Mouse (Mus musculus): ENCODE results near the gene Dach2. TPM values are rescaled to one million over a fixed set of nuclear protein-coding genes. Genes with fewer than 3 reads are reported as not detected.

The Dach2 gene
- polyA plus RNA-seq, 1 experiment: 0.63 TPM

DNA sequence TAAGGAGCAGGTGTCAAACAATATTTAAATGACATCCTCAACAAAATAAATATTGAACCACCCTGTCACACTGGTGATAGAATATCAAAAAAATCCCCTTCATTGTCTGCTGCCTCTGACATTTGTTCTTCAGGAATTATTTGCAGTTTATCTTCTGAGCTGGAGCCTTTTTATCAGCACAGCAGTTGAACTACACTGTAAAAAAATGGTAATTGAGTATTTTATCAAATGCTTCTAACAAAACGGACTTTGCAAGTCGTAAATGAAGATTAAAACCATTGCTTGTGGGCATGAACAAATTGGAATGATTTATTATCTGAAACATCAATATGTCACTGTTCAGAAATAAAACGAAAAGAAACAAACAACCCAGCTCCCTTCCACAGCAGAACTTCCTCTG, 97.1 kb downstream of the Dach2 start:
- no peak overlapping the region for H3K4me3 ChIP-seq (ENCODE audit: low read depth, low read length)
- no peaks in the 10 kb centered on the region for H3K4me1 ChIP-seq (ENCODE audit: control insufficient read depth, insufficient read depth, low read length)
- TF ChIP-seq POLR2A (IDR thresholded peaks at IDR 0.05; ENCODE audit: insufficient read depth, low read length): no peak
- TF ChIP-seq CTCF (IDR thresholded peaks at IDR 0.05; ENCODE audit: low read depth, low read length): no peak
- TF ChIP-seq EP300 (IDR thresholded peaks at IDR 0.05; ENCODE audit: insufficient read depth, low read depth, low read length): no peak
- no peaks in the 10 kb centered on the region for H3K36me3 ChIP-seq (ENCODE audit: control insufficient read depth, insufficient read depth, low read length, poor library complexity, severe bottlenecking)
- H3K27me3 ChIP-seq (ENCODE audit: control insufficient read depth, insufficient read depth, low read length, poor library complexity, severe bottlenecking): no peaks in the 10 kb centered on the region
- H3K9me3 ChIP-seq (replicated peaks; ENCODE audit: control insufficient read depth, insufficient read depth, low read length, poor library complexity, severe bottlenecking): no peaks in the 10 kb centered on the region
- H3K9ac ChIP-seq (ENCODE audit: low read depth, poor library complexity, severe bottlenecking): no peak overlapping the region
- no peak overlapping the region for H3K27ac ChIP-seq (ENCODE audit: insufficient read depth, low read length)

DNA sequence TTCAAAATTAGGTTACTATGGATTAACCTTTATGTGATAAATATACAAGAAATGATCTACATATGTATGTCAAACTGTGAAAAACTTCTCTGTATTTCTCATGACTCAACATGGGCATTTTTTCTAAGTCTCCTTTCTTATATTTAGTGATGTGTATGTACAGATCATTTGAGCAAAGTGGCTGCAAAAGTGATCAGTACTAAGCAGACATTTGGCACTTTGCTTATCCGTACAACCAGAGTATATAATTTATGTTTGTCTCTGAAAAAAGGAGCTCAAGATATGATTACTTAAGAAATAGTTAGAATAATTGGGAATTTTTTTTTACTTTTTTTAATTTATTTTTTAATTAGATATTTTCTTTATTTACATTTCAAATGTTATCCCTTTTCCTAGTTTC, 111.4 kb downstream of the Dach2 start:
- TF ChIP-seq EP300 (IDR thresholded peaks at IDR 0.05; ENCODE audit: insufficient read depth, low read depth, low read length) (no peak), CTCF (IDR thresholded peaks at IDR 0.05; ENCODE audit: low read depth, low read length) (no peak), POLR2A (IDR thresholded peaks at IDR 0.05; ENCODE audit: insufficient read depth, low read length) (no peak)
- no peaks in the 10 kb centered on the region for H3K4me1 ChIP-seq (ENCODE audit: control insufficient read depth, insufficient read depth, low read length)
- no peak overlapping the region for H3K9ac ChIP-seq (ENCODE audit: low read depth, poor library complexity, severe bottlenecking)
- H3K27me3 ChIP-seq (ENCODE audit: control insufficient read depth, insufficient read depth, low read length, poor library complexity, severe bottlenecking): no peaks in the 10 kb centered on the region
- no peak overlapping the region for H3K4me3 ChIP-seq (ENCODE audit: low read depth, low read length)
- no peak overlapping the region for H3K27ac ChIP-seq (ENCODE audit: insufficient read depth, low read length)
- no peaks in the 10 kb centered on the region for H3K9me3 ChIP-seq (replicated peaks; ENCODE audit: control insufficient read depth, insufficient read depth, low read length, poor library complexity, severe bottlenecking)
- no peaks in the 10 kb centered on the region for H3K36me3 ChIP-seq (ENCODE audit: control insufficient read depth, insufficient read depth, low read length, poor library complexity, severe bottlenecking)

DNA sequence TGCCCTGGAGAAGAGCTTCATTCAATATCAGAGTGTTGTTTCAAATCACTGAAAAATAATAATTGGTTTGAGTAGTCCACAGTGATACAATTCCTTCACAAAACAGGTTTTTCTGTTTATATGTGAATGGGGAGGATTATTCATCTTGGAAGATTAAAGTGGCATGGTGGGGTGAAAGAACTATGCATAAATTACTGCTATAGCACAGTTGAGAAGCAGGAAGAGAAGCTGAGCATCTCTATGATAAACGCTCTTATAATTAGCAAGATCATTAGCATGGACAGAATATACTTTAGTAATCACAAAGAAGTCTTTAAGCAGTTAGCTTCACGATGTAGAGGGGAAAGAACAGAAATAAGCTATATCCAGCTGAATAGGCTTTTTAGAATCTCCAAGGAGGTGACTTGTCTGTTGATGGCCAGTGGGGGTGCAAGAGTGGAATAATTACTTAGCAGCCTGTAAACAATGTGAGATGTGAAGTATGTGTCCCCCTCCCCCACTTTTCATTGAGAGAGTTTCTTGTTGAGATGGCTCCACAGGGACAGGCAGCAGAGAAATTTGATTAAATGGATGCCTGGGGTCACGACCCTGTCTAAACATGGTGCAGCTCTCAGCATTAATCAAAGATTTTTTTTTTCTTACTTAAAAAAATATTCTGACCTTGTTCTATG, 124.3 kb downstream of the Dach2 start:
- no peak overlapping the region for H3K27ac ChIP-seq (ENCODE audit: insufficient read depth, low read length)
- H3K36me3 ChIP-seq (ENCODE audit: control insufficient read depth, insufficient read depth, low read length, poor library complexity, severe bottlenecking): no peaks in the 10 kb centered on the region
- H3K9ac ChIP-seq (ENCODE audit: low read depth, poor library complexity, severe bottlenecking): no peak overlapping the region
- H3K4me1 ChIP-seq (ENCODE audit: control insufficient read depth, insufficient read depth, low read length): no peaks in the 10 kb centered on the region
- no peak for TF ChIP-seq POLR2A (IDR thresholded peaks at IDR 0.05; ENCODE audit: insufficient read depth, low read length)
- TF ChIP-seq CTCF (IDR thresholded peaks at IDR 0.05; ENCODE audit: low read depth, low read length): no peak
- no peak for TF ChIP-seq EP300 (IDR thresholded peaks at IDR 0.05; ENCODE audit: insufficient read depth, low read depth, low read length)
- H3K4me3 ChIP-seq (ENCODE audit: low read depth, low read length): no peak overlapping the region
- H3K9me3 ChIP-seq (replicated peaks; ENCODE audit: control insufficient read depth, insufficient read depth, low read length, poor library complexity, severe bottlenecking): no peaks in the 10 kb centered on the region
- no peaks in the 10 kb centered on the region for H3K27me3 ChIP-seq (ENCODE audit: control insufficient read depth, insufficient read depth, low read length, poor library complexity, severe bottlenecking)

DNA sequence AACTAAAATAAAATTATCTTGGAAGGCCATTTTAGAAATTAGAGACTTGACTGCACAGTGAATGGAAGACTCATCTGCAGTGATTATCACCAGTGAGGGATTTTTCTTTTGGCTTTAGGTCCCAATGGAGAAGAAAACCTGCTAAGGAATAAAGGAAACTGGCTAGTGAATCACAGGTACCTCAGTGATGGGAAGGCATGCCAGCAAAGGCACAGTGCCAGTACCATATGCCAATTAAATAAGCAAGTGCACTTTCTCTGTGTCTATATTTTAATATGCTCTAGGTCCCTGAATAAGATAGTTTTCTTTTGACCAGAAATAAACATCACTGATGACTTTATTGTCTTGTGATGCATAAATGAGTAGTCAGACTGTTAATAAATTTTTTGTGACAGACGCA, 184.8 kb downstream of the Dach2 start:
- no peak overlapping the region for H3K27ac ChIP-seq (ENCODE audit: insufficient read depth, low read length)
- H3K9me3 ChIP-seq (replicated peaks; ENCODE audit: control insufficient read depth, insufficient read depth, low read length, poor library complexity, severe bottlenecking): no peaks in the 10 kb centered on the region
- no peaks in the 10 kb centered on the region for H3K36me3 ChIP-seq (ENCODE audit: control insufficient read depth, insufficient read depth, low read length, poor library complexity, severe bottlenecking)
- H3K9ac ChIP-seq (ENCODE audit: low read depth, poor library complexity, severe bottlenecking): no peak overlapping the region
- H3K4me1 ChIP-seq (ENCODE audit: control insufficient read depth, insufficient read depth, low read length): no peaks in the 10 kb centered on the region
- H3K27me3 ChIP-seq (ENCODE audit: control insufficient read depth, insufficient read depth, low read length, poor library complexity, severe bottlenecking): no peaks in the 10 kb centered on the region
- TF ChIP-seq CTCF (IDR thresholded peaks at IDR 0.05; ENCODE audit: low read depth, low read length) (no peak), POLR2A (IDR thresholded peaks at IDR 0.05; ENCODE audit: insufficient read depth, low read length) (no peak), EP300 (IDR thresholded peaks at IDR 0.05; ENCODE audit: insufficient read depth, low read depth, low read length) (no peak)
- no peak overlapping the region for H3K4me3 ChIP-seq (ENCODE audit: low read depth, low read length)

GRCm38 (mm10) chrX:113545106-113545505, 247.8 kb downstream of the Dach2 start:
- Histone ChIP-seq H3K9me3 (replicated peaks; ENCODE audit: control insufficient read depth, insufficient read depth, low read length, poor library complexity, severe bottlenecking) (no peaks in the 10 kb centered on the region), H3K36me3 (ENCODE audit: control insufficient read depth, insufficient read depth, low read length, poor library complexity, severe bottlenecking) (no peaks in the 10 kb centered on the region), H3K27me3 (ENCODE audit: control insufficient read depth, insufficient read depth, low read length, poor library complexity, severe bottlenecking) (no peaks in the 10 kb centered on the region), H3K27ac (ENCODE audit: insufficient read depth, low read length) (no peak overlapping the region), H3K4me3 (ENCODE audit: low read depth, low read length) (no peak overlapping the region), H3K9ac (ENCODE audit: low read depth, poor library complexity, severe bottlenecking) (no peak overlapping the region), H3K4me1 (ENCODE audit: control insufficient read depth, insufficient read depth, low read length) (no peaks in the 10 kb centered on the region)
- no peak for TF ChIP-seq POLR2A (IDR thresholded peaks at IDR 0.05; ENCODE audit: insufficient read depth, low read length)
- no peak for TF ChIP-seq EP300 (IDR thresholded peaks at IDR 0.05; ENCODE audit: insufficient read depth, low read depth, low read length)
- no peak for TF ChIP-seq CTCF (IDR thresholded peaks at IDR 0.05; ENCODE audit: low read depth, low read length)

- H3K9me3 ChIP-seq (replicated peaks; ENCODE audit: control insufficient read depth, insufficient read depth, low read length, poor library complexity, severe bottlenecking): no peaks in the 10 kb centered on the region
- H3K4me3 ChIP-seq (ENCODE audit: low read depth, low read length): no peak overlapping the region
- no peaks in the 10 kb centered on the region for H3K4me1 ChIP-seq (ENCODE audit: control insufficient read depth, insufficient read depth, low read length)
- no peaks in the 10 kb centered on the region for H3K27me3 ChIP-seq (ENCODE audit: control insufficient read depth, insufficient read depth, low read length, poor library complexity, severe bottlenecking)
- TF ChIP-seq EP300 (IDR thresholded peaks at IDR 0.05; ENCODE audit: insufficient read depth, low read depth, low read length) (no peak), POLR2A (IDR thresholded peaks at IDR 0.05; ENCODE audit: insufficient read depth, low read length) (no peak), CTCF (IDR thresholded peaks at IDR 0.05; ENCODE audit: low read depth, low read length) (no peak)
- H3K36me3 ChIP-seq (ENCODE audit: control insufficient read depth, insufficient read depth, low read length, poor library complexity, severe bottlenecking): no peaks in the 10 kb centered on the region
- H3K27ac ChIP-seq (ENCODE audit: insufficient read depth, low read length): no peak overlapping the region
- H3K9ac ChIP-seq (ENCODE audit: low read depth, poor library complexity, severe bottlenecking): no peak overlapping the region
These were observed 266.6 kb downstream of the Dach2 start for GRCm38 (mm10) chrX:113563897-113564296.

All from ES-Bruce4 (cell line).